Mouse (Mus musculus): ENCODE measurements at regions not wholly inside any gene's neighbourhood (a gene's known extent, or its start where the extent isn't known, plus 50 kb on each side); places are given as distances from the start of the nearest gene placed in this dataset.

GRCm38 (mm10) chr1:31932061-31932460, 240.5 kb upstream of the Khdrbs2 start:
- TF ChIP-seq CTCF (conservative IDR thresholded peaks at IDR 0.05; ENCODE audit: low read length) = no peak
- no peak for TF ChIP-seq NANOG (IDR thresholded peaks at IDR 0.05; ENCODE audit: borderline replicate concordance, low read length)
